Mouse (Mus musculus) limb, embryonic 13.5 days (tissue): ENCODE measurements around the gene Impdh2. TPM values are rescaled to one million over a fixed set of nuclear protein-coding genes. Genes with fewer than 3 reads are reported as not detected.

Source experiments
- microRNA counts: library from miRNA; unstranded; fragments of <30 nt; microRNA quantifications from one replicate; lab custom pipeline; 2016
- microRNA-seq: library from miRNA; unstranded; fragments of <30 nt; microRNA quantifications from one replicate; pipeline ENCODE4, GENCODE M21; 2016
- polyA plus RNA-seq: library from polyadenylated mRNA; unstranded; fragments of >200 nt; fragmentation: Nextera tagmentation; extraction: Ambion mirVana; gene quantifications from 2 replicates; pipeline ENCODE4 v1.2.1, GENCODE M21; 2015

Gene Impdh2
- polyA plus RNA-seq, 1 experiment from 2014 or later: 188 TPM

MicroRNA genes within 50 kb of the gene (microRNA counts, 519-probe panel; counts per million panel counts)
- microRNA mmu-miR-191 (lab: Ali Mortazavi, UCI) (3,328 counts per million, percentile 57 among the panel's probes with 10 or more counts), microRNA mmu-miR-425 (lab: Ali Mortazavi, UCI) (3,031 counts per million, percentile 51 among the panel's probes with 10 or more counts)

Small RNAs within 50 kb of the gene (microRNA-seq; reads per million reads assigned to microRNA genes)
- not detected for gene Gm24083
- gene Mir191: not detected
- gene Mir425: 1,069 reads per million, percentile 76 among the genes with 10 or more reads in this experiment

Other genes with a start within 250 kb of the Impdh2 start
- gene Gpx1, start 221.4 kb upstream of the Impdh2 start, polyA plus RNA-seq: 633 and 719 TPM in 2 replicates
- 115 and 116 TPM in 2 replicates for gene Usp4, start 212.4 kb upstream of the Impdh2 start, polyA plus RNA-seq
- gene 1700102P08Rik, start 167.5 kb upstream of the Impdh2 start, polyA plus RNA-seq: 0.52 and 0.99 TPM in 2 replicates
- 1.6 and 2.0 TPM in 2 replicates for gene Ccdc36, start 131.8 kb upstream of the Impdh2 start, polyA plus RNA-seq
- gene BC048562, start 123.8 kb upstream of the Impdh2 start, polyA plus RNA-seq: not detected in 2 replicates
- 57.7 and 59.7 TPM in 2 replicates for gene Ccdc71, start 99.8 kb upstream of the Impdh2 start, polyA plus RNA-seq
- 37.8 and 38.9 TPM in 2 replicates for gene Klhdc8b, start 98.7 kb upstream of the Impdh2 start, polyA plus RNA-seq
- gene Lamb2, start 80.5 kb upstream of the Impdh2 start, polyA plus RNA-seq: 47.1 and 62.6 TPM in 2 replicates
- 68.3 and 75.9 TPM in 2 replicates for gene Usp19, start 69.7 kb upstream of the Impdh2 start, polyA plus RNA-seq
- gene Qars, start 52.6 kb upstream of the Impdh2 start, polyA plus RNA-seq: 108 and 111 TPM in 2 replicates
- gene Qrich1, start 43.5 kb upstream of the Impdh2 start, polyA plus RNA-seq: 134 and 137 TPM in 2 replicates
- gene Ndufaf3, start 7.1 kb downstream of the Impdh2 start, polyA plus RNA-seq: 41.2 and 45.6 TPM in 2 replicates
- 175 and 192 TPM in 2 replicates for gene Dalrd3, start 9.6 kb downstream of the Impdh2 start, polyA plus RNA-seq
- gene Wdr6, start 18.5 kb downstream of the Impdh2 start, polyA plus RNA-seq: 167 and 168 TPM in 2 replicates
- gene P4htm, start 37.4 kb downstream of the Impdh2 start, polyA plus RNA-seq: 11.2 and 11.7 TPM in 2 replicates
- gene Arih2, start 89.1 kb downstream of the Impdh2 start, polyA plus RNA-seq: 55.0 and 59.7 TPM in 2 replicates
- 45.7 and 50.4 TPM in 2 replicates for gene Slc25a20, start 101.8 kb downstream of the Impdh2 start, polyA plus RNA-seq
- gene Prkar2a, start 129.0 kb downstream of the Impdh2 start, polyA plus RNA-seq: 26.2 and 31.3 TPM in 2 replicates
- gene Ip6k2, start 223.5 kb downstream of the Impdh2 start, polyA plus RNA-seq: 149 and 152 TPM in 2 replicates
- 17.2 and 22.5 TPM in 2 replicates for gene Nckipsd, start 248.1 kb downstream of the Impdh2 start, polyA plus RNA-seq